Mouse (Mus musculus): ENCODE results near the gene Wdr27.
"Not testable (repeated sequence)": the region's sequence is repeated elsewhere in the genome, so short reads cannot be mapped to it uniquely, and the experiment has no call there.

The Wdr27 gene

GRCm38 (mm10) chr17:14944551-14944950, 1.6 kb upstream of the Wdr27 start:
- Histone ChIP-seq H3K36me3 (ENCODE audit: control insufficient read depth, insufficient read depth, low read length, poor library complexity, severe bottlenecking) (peaks cover 2% of the 10 kb centered on the region; the same call in 1 of the 2 replicates), H3K27me3 (ENCODE audit: control insufficient read depth, insufficient read depth, low read length, poor library complexity, severe bottlenecking) (no peaks in the 10 kb centered on the region)
- DNase-seq (ENCODE audit: low read depth, low spot score): no peak

- peak; percentile 3 for DNase-seq (ENCODE audit: low read depth, low spot score)
- no peaks in the 10 kb centered on the region for H3K27me3 ChIP-seq (ENCODE audit: control insufficient read depth, insufficient read depth, low read length, poor library complexity, severe bottlenecking)
- H3K36me3 ChIP-seq (ENCODE audit: control insufficient read depth, insufficient read depth, low read length, poor library complexity, severe bottlenecking): peaks cover 2% of the 10 kb centered on the region; the same call in 1 of the 2 replicates
Observed at GRCm38 (mm10) chr17:14943729-14944059, 736 bp upstream of the Wdr27 start.

GRCm38 (mm10) chr17:14942181-14942580, 777 bp downstream of the Wdr27 start:
- not testable (repeated sequence) for H3K27me3 ChIP-seq (ENCODE audit: control insufficient read depth, insufficient read depth, low read length, poor library complexity, severe bottlenecking); DNase-seq (ENCODE audit: low read depth, low spot score); H3K36me3 ChIP-seq (ENCODE audit: control insufficient read depth, insufficient read depth, low read length, poor library complexity, severe bottlenecking)

GRCm38 (mm10) chr17:14935841-14936605, 6.9 kb downstream of the Wdr27 start:
- H3K36me3 ChIP-seq (ENCODE audit: control insufficient read depth, insufficient read depth, low read length, poor library complexity, severe bottlenecking): no peaks in the 10 kb centered on the region
- DNase-seq (ENCODE audit: low read depth, low spot score): no peak
- no peaks in the 10 kb centered on the region for H3K27me3 ChIP-seq (ENCODE audit: control insufficient read depth, insufficient read depth, low read length, poor library complexity, severe bottlenecking)

- H3K36me3 ChIP-seq (ENCODE audit: control insufficient read depth, insufficient read depth, low read length, poor library complexity, severe bottlenecking); DNase-seq (ENCODE audit: low read depth, low spot score); H3K27me3 ChIP-seq (ENCODE audit: control insufficient read depth, insufficient read depth, low read length, poor library complexity, severe bottlenecking): not testable (repeated sequence)
Observed at GRCm38 (mm10) chr17:14935280-14935679, 7.7 kb downstream of the Wdr27 start.

- H3K27me3 ChIP-seq (ENCODE audit: control insufficient read depth, insufficient read depth, low read length, poor library complexity, severe bottlenecking): no peaks in the 10 kb centered on the region
- DNase-seq (ENCODE audit: low read depth, low spot score): no peak
Observed at GRCm38 (mm10) chr17:14931469-14931868, 11.5 kb downstream of the Wdr27 start.

GRCm38 (mm10) chr17:14930697-14931096, 12.3 kb downstream of the Wdr27 start:
- H3K27me3 ChIP-seq (ENCODE audit: control insufficient read depth, insufficient read depth, low read length, poor library complexity, severe bottlenecking): no peaks in the 10 kb centered on the region
- no peak for DNase-seq (ENCODE audit: low read depth, low spot score)
- no peaks in the 10 kb centered on the region for H3K36me3 ChIP-seq (ENCODE audit: control insufficient read depth, insufficient read depth, low read length, poor library complexity, severe bottlenecking)

More at GRCm38 (mm10) chr17:14931469-14931868, 11.5 kb downstream of the Wdr27 start:
- H3K36me3 ChIP-seq (ENCODE audit: control insufficient read depth, insufficient read depth, low read length, poor library complexity, severe bottlenecking): no peaks in the 10 kb centered on the region

- Histone ChIP-seq H3K27me3 (ENCODE audit: control insufficient read depth, insufficient read depth, low read length, poor library complexity, severe bottlenecking) (no peaks in the 10 kb centered on the region), H3K36me3 (ENCODE audit: control insufficient read depth, insufficient read depth, low read length, poor library complexity, severe bottlenecking) (no peaks in the 10 kb centered on the region)
- DNase-seq (ENCODE audit: low read depth, low spot score): no peak
Observed at GRCm38 (mm10) chr17:14928631-14929030, 14.3 kb downstream of the Wdr27 start.

GRCm38 (mm10) chr17:14927644-14928218, 15.2 kb downstream of the Wdr27 start:
- no peaks in the 10 kb centered on the region for H3K36me3 ChIP-seq (ENCODE audit: control insufficient read depth, insufficient read depth, low read length, poor library complexity, severe bottlenecking)
- no peaks in the 10 kb centered on the region for H3K27me3 ChIP-seq (ENCODE audit: control insufficient read depth, insufficient read depth, low read length, poor library complexity, severe bottlenecking)
- DNase-seq (ENCODE audit: low read depth, low spot score): no peak

GRCm38 (mm10) chr17:14921582-14921981, 21.4 kb downstream of the Wdr27 start:
- no peaks in the 10 kb centered on the region for H3K36me3 ChIP-seq (ENCODE audit: control insufficient read depth, insufficient read depth, low read length, poor library complexity, severe bottlenecking)
- no peaks in the 10 kb centered on the region for H3K27me3 ChIP-seq (ENCODE audit: control insufficient read depth, insufficient read depth, low read length, poor library complexity, severe bottlenecking)
- DNase-seq (ENCODE audit: low read depth, low spot score): no peak

GRCm38 (mm10) chr17:14917866-14918265, 25.1 kb downstream of the Wdr27 start:
- Histone ChIP-seq H3K36me3 (ENCODE audit: control insufficient read depth, insufficient read depth, low read length, poor library complexity, severe bottlenecking) (no peaks in the 10 kb centered on the region), H3K27me3 (ENCODE audit: control insufficient read depth, insufficient read depth, low read length, poor library complexity, severe bottlenecking) (no peaks in the 10 kb centered on the region)
- no peak for DNase-seq (ENCODE audit: low read depth, low spot score)

- H3K27me3 ChIP-seq (ENCODE audit: control insufficient read depth, insufficient read depth, low read length, poor library complexity, severe bottlenecking): no peaks in the 10 kb centered on the region
- H3K36me3 ChIP-seq (ENCODE audit: control insufficient read depth, insufficient read depth, low read length, poor library complexity, severe bottlenecking): no peaks in the 10 kb centered on the region
- no peak for DNase-seq (ENCODE audit: low read depth, low spot score)
Observed at GRCm38 (mm10) chr17:14914401-14914800, 28.6 kb downstream of the Wdr27 start.

GRCm38 (mm10) chr17:14912981-14913380, 30.0 kb downstream of the Wdr27 start:
- no peak for DNase-seq (ENCODE audit: low read depth, low spot score)
- Histone ChIP-seq H3K27me3 (ENCODE audit: control insufficient read depth, insufficient read depth, low read length, poor library complexity, severe bottlenecking) (no peaks in the 10 kb centered on the region), H3K36me3 (ENCODE audit: control insufficient read depth, insufficient read depth, low read length, poor library complexity, severe bottlenecking) (no peaks in the 10 kb centered on the region)

- Histone ChIP-seq H3K27me3 (ENCODE audit: control insufficient read depth, insufficient read depth, low read length, poor library complexity, severe bottlenecking) (no peaks in the 10 kb centered on the region), H3K36me3 (ENCODE audit: control insufficient read depth, insufficient read depth, low read length, poor library complexity, severe bottlenecking) (no peaks in the 10 kb centered on the region)
- DNase-seq (ENCODE audit: low read depth, low spot score): peak; percentile 7
Observed at GRCm38 (mm10) chr17:14912420-14912819, 30.5 kb downstream of the Wdr27 start.

GRCm38 (mm10) chr17:14910771-14911170, 32.2 kb downstream of the Wdr27 start:
- Histone ChIP-seq H3K36me3 (ENCODE audit: control insufficient read depth, insufficient read depth, low read length, poor library complexity, severe bottlenecking) (no peaks in the 10 kb centered on the region), H3K27me3 (ENCODE audit: control insufficient read depth, insufficient read depth, low read length, poor library complexity, severe bottlenecking) (no peaks in the 10 kb centered on the region)
- DNase-seq (ENCODE audit: low read depth, low spot score): no peak
